Mouse (Mus musculus) ovary, adult 10 weeks (tissue): ENCODE measurements around the gene Dyrk3. TPM values are rescaled to one million over a fixed set of nuclear protein-coding genes. Genes with fewer than 3 reads are reported as not detected.

ENCODE experiments used
- polyA plus RNA-seq: library from polyadenylated mRNA; stranded (reverse); fragments of 350-450 nt; fragmentation: Illumina TruSeq; extraction: RNeasy Lipid Tissue Mini Kit (QIAGEN cat#74804); gene quantifications from one replicate; pipeline ENCODE4 v1.2.3, GENCODE M21; 2014

Gene Dyrk3
- polyA plus RNA-seq = 3.1 TPM

DNA sequence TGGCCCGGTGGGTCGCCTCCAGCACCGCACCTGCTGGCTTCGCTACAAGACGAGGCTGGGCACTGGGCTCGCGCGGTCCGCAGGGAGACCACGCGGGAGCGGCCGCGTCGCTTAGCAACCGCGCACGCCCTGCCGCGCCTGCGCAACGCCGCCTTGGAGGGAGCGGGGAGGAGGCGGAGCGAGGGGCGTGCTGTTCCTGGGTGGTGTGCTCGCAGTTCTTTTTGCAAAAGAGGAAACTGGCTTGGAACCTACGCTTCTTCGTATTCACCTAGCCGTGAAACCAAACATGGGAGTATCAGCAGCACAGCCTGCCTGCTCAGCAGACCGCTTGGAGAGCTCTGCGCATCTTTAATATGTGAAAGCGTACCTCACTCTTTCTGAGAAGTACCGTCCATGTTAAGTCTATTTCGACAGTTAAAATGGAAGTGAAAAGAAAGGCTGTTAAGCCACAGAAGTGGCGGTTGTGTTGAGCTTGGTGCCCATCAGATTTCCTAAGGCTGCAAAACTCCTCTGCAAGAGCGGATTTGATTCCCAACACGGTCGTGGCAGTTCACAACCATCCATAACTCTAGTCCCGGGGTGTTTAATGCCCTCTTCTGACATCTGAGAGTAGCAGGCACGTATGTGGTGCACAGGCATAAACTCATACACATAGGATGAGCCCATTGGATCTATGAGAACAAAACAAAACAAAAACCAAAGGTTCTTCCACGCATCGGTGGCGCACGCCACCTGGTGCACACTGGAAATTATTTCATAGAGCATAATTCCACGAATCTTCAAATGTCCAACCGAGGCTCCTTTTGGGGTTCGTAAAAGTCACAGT, at the start of gene Dyrk3:
Gene Dyrk3, minus strand, starts transcription at position 150 of the 826 bp plus-strand sequence.

DNA sequence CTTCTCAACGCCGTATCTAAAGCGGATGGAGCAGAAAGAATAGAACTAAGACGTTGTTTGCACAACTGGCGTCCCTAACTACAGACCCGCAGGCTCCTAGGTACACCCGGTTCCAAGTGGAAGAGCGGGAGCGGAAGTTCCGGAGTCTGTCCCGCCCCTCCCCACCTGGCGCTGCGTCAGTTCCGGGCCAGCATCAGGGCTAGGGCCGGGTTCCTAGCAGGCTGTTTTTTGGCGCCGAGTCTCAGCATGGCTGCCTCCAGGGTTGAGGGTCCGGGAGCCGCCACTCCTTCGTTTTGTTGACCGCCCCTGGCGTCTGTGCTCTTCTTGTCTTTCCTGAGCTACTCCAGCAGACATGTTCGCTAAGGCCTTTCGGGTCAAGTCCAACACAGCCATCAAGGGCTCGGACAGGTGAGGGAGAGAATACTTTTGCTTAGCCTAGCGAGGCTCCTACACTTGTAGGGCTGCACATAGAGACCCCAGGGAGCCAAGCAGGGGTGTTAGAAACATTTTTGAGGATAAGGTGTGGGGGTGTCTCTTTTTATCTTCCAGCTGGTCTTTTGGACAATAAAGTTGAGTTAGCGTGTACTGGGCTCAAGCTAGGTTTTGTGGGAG, 15.0 kb upstream of the Dyrk3 start, which contains the start of gene Eif2d:
Gene Eif2d, plus strand, starts transcription at position 164 of the 612 bp plus-strand sequence.

DNA sequence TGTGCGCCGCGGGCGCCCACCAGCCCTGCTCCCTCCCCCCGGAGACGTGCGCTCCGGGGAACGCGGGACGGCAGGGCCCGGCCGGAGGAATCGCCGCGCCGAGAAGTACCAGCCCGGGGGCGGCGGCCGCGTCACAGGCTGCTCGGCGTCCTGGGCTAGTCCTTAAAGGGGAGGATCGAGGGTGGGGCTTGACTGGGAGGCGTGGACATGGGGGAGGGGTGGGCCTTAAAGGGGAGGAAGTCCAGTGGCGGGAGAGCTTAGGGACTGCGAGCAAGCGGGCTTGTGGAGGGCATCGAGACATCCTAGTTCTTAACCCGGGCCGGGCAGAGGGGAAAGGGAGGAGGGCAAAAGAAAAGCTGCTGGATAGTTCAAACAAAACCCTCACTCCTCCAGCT, 40.4 kb downstream of the Dyrk3 start, which contains the start of gene Mapkapk2:
Gene Mapkapk2, minus strand, starts transcription at position 127 of the 395 bp plus-strand sequence.

Other genes with a start within 250 kb of the Dyrk3 start
- 0.40 TPM for gene Il20, start 226.9 kb downstream of the Dyrk3 start, polyA plus RNA-seq
- gene Il19, start 198.2 kb downstream of the Dyrk3 start, polyA plus RNA-seq = not detected
- gene Il10, start 118.5 kb downstream of the Dyrk3 start, polyA plus RNA-seq = not detected
- 37.5 TPM for gene Mapkapk2, start 40.5 kb downstream of the Dyrk3 start, polyA plus RNA-seq
- 24.5 TPM for gene Eif2d, start 14.8 kb upstream of the Dyrk3 start, polyA plus RNA-seq
- 15.6 TPM for gene Rassf5, start 106.9 kb upstream of the Dyrk3 start, polyA plus RNA-seq
- gene Ikbke, start 141.3 kb upstream of the Dyrk3 start, polyA plus RNA-seq = 6.0 TPM